Mouse (Mus musculus) limb, embryonic 10.5 days (tissue): Measurements from ENCODE around the gene Pgpep1. TPM values are rescaled to one million over a fixed set of nuclear protein-coding genes. Genes with fewer than 3 reads are reported as not detected.

Experiments
- DNase-seq: peaks from one replicate; pipeline ENCODE4 v3.0.0-alpha.2; 2017; ENCODE audit warnings: low spot score
- H3K27ac ChIP-seq: fragments of 300-500 bp; sonication (generic); 2 replicates; pipeline ENCODE4 v1.5.1; 2016; ENCODE audit warnings: mild to moderate bottlenecking
- H3K27me3 ChIP-seq: fragments of 300-500 bp; sonication (generic); 2 replicates; pipeline ENCODE4 v1.6.1; 2016; ENCODE audit warnings: low read depth, mild to moderate bottlenecking; ENCODE audit not compliant: poor library complexity, severe bottlenecking
- H3K36me3 ChIP-seq: fragments of 300-500 bp; sonication (generic); 2 replicates; pipeline ENCODE4 v1.6.1; 2016; ENCODE audit warnings: mild to moderate bottlenecking, moderate library complexity
- H3K4me1 ChIP-seq: fragments of 300-500 bp; sonication (generic); 2 replicates; pipeline ENCODE4 v1.6.1; 2016
- H3K4me3 ChIP-seq: fragments of 300-500 bp; sonication (generic); 2 replicates; pipeline ENCODE4 v1.5.1; 2016; ENCODE audit warnings: mild to moderate bottlenecking, moderate library complexity
- H3K9me3 ChIP-seq: fragments of 300-500 bp; sonication (generic); replicated peaks from 2 replicates; pipeline ENCODE4 v1.6.1; 2016; ENCODE audit warnings: mild to moderate bottlenecking
- WGBS: fragments of 180-500 bp; shearing (Covaris S2); methylation state at CpG from one replicate; pipeline ENCODE4 v1.1.7; 2016; 5-methylcytosine and 5-hydroxymethylcytosine counted together
- polyA plus RNA-seq: library from polyadenylated mRNA; unstranded; fragments of >200 nt; fragmentation: Nextera tagmentation; extraction: Ambion mirVana; gene quantifications from 2 replicates; pipeline ENCODE4 v1.2.1, GENCODE M21; 2016

The Pgpep1 gene
- polyA plus RNA-seq, 1 experiment from 2014 or later: 45.0 TPM

DNA sequence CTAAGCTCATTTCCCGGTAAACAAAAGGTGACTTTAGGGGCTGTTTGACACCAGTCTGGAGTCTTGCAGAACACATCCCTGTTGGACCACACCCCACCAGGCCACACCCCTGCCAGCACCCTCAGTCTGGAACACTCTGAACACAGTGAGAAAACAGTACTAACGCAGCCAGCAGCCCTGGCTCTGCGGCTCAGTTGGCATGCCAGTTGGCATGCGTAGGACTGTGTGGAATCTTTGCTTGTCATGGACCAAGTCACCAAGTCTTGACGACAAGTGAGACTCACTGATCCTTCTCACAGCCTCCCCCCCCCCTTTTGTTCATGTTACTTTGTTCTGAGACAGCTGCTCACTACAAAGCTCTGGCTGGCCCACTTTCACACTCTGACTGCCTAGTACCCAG lies 6.9 kb upstream of the Pgpep1 start:
- DNase-seq: no peak
- 78% methylated on average over 5 of the region's 5 CpGs for WGBS
- no peaks in the 10 kb centered on the region for H3K27me3 ChIP-seq
- no peak overlapping the region for H3K4me3 ChIP-seq
- peaks cover 8% of the 10 kb centered on the region; the same call in 1 of the 2 replicates for H3K4me1 ChIP-seq
- no peaks in the 10 kb centered on the region for H3K36me3 ChIP-seq
- H3K9me3 ChIP-seq: no peaks in the 10 kb centered on the region
- H3K27ac ChIP-seq: no peak overlapping the region

DNA sequence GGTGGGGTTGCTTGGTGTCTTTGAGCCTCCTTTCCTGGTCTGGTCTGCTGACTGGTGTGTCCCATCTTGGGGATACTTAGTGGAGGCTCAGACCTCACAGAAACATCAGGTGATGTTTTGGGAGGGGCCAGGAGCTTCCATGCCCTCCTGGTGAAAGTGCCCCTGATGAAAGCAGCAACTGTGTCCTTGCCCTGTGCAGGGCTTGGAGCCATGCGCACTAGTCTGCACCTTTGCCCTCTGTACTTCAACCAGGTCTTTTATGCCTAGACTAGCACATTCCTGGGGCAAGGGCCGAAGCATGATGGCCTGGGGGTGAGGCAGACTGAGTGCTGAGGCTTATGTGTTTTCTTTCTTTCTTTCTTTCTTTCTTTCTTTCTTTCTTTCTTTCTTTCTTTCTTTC lies 5.4 kb upstream of the Pgpep1 start:
- no peaks in the 10 kb centered on the region for H3K9me3 ChIP-seq
- peaks cover under 1% of the 10 kb centered on the region for H3K4me1 ChIP-seq
- no peaks in the 10 kb centered on the region for H3K36me3 ChIP-seq
- no peak overlapping the region for H3K4me3 ChIP-seq
- no peak for DNase-seq
- no peaks in the 10 kb centered on the region for H3K27me3 ChIP-seq
- H3K27ac ChIP-seq: no peak overlapping the region
- 71% methylated on average over 2 of the region's 2 CpGs for WGBS

DNA sequence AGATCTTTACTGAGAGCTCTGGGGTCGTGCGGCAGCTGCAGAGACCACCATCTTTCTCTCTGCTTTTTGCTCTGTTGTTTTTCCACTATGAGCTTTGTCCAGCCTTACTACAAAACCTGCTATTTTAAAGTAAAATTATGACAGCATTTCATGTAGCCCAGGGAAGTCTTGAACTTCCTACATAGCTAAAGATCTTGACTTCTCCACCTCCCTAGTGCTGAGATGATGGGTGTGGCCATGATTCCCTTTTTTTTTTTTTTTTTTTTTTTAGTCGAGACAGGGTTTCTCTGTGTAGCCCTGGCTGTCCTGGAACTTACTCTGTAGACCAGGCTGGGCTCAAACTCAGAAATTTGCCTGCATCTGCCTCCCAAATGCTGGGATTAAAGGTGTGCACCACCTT lies 4.4 kb upstream of the Pgpep1 start:
- 81% methylated on average over 3 of the region's 3 CpGs for WGBS
- Histone ChIP-seq H3K27ac (no peak overlapping the region), H3K9me3 (no peaks in the 10 kb centered on the region), H3K4me3 (no peak overlapping the region), H3K36me3 (no peaks in the 10 kb centered on the region), H3K27me3 (no peaks in the 10 kb centered on the region), H3K4me1 (peaks cover 9% of the 10 kb centered on the region)
- no peak for DNase-seq

DNA sequence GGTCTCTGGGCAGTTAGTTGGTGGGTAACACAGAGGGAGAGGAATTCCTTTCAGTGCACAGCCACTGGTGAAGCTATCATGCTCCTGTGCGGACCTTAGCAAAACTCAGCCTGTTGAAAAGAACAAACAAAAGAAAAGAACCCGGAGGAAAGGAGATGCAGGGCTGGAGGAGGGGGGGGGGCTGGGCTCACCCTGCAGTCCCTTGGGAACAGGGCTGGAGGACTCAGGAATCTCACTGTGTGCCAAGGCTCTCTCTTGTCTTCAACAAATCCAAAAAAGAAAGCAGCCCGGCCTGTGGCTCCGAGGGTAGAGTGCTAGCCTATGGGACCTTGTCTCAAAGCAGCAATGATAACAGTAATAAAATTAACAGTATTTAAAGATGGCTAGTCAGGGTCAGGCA lies 3.5 kb upstream of the Pgpep1 start:
- no peak for DNase-seq
- Histone ChIP-seq H3K27me3 (no peaks in the 10 kb centered on the region), H3K27ac (no peak overlapping the region), H3K4me3 (no peak overlapping the region), H3K4me1 (peaks cover 18% of the 10 kb centered on the region), H3K36me3 (no peaks in the 10 kb centered on the region), H3K9me3 (no peaks in the 10 kb centered on the region)
- WGBS: 82% methylated on average over 4 of the region's 4 CpGs

DNA sequence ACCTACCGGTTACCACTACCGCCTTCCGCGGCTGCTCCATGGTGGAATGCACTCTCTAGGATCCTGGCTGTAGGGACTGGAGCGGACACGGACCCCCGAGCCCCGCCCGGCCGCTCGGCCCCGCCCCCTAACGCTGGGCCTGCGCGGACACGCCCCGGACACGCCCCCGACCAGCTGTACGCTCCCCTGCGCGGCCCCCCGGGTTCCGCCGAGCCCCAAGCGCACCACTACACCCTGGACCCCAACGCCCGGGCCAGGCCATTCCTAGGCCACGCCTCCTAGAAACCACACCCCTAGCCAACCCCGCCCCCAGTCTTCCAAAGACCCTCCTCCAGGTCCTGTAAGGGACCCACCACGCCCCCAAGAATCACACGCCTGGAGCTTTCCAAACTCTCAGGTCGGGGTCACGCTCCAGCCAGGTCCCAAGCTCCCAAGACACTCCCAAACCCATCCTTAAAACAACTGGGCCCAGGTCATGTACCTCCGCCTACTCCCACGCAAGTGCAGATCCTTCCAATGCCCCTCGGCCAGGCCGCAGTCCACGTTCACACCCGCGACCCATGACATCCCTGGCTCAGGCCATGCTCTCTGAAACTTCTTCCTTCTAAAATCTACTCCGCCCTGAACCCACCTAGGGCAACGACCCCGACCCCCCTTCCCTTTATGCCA lies 450 bp downstream of the Pgpep1 start:
- Histone ChIP-seq H3K4me1 (peaks cover 49% of the 10 kb centered on the region), H3K27ac (peak overlapping the region; percentile 88), H3K9me3 (no peaks in the 10 kb centered on the region), H3K4me3 (peak overlapping the region; percentile 74), H3K27me3 (no peaks in the 10 kb centered on the region), H3K36me3 (peaks cover 27% of the 10 kb centered on the region)
- peak; percentile 100 for DNase-seq
- under 1% methylated on average over 44 of the region's 44 CpGs for WGBS

DNA sequence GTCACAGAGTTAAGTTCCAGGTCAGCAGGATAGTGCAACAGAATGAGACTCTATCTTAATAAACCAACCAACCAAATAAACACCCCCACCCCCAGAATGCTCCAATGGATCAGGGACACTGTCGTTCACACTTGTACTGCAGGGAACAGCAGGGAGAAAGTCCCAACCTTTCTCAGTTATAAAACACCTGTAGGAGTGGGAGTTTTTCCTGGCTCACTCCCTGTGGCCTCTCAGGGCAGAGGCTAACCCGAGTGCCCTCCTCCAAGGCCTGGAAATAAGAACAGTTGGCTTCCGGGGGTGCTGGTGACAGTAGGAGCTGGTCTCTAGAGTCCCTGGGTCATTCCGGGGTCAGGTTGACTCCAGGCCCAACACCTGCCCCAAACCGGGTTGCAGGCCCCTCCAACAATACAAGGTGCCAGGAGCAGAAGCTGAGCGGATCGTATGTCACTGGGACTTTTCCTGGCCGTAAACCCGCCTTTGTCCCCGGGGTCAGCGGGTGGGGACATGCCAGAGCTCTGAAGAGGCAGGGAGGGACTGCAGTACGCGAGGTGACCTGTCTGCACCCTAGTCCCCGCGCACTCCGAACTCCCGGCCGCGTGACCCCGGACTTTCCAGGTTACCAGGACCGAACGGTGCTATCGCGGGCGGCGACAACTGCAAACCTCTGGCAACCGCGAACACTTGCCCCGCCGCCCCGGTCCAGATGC lies 1.1 kb downstream of the Pgpep1 start:
- H3K9me3 ChIP-seq: no peaks in the 10 kb centered on the region
- peak overlapping the region; percentile 88 for H3K27ac ChIP-seq
- peaks cover 49% of the 10 kb centered on the region for H3K4me1 ChIP-seq
- under 1% methylated on average over 31 of the region's 31 CpGs for WGBS
- DNase-seq: no peak
- peaks cover 32% of the 10 kb centered on the region for H3K36me3 ChIP-seq
- peak overlapping the region; percentile 74 for H3K4me3 ChIP-seq
- no peaks in the 10 kb centered on the region for H3K27me3 ChIP-seq

DNA sequence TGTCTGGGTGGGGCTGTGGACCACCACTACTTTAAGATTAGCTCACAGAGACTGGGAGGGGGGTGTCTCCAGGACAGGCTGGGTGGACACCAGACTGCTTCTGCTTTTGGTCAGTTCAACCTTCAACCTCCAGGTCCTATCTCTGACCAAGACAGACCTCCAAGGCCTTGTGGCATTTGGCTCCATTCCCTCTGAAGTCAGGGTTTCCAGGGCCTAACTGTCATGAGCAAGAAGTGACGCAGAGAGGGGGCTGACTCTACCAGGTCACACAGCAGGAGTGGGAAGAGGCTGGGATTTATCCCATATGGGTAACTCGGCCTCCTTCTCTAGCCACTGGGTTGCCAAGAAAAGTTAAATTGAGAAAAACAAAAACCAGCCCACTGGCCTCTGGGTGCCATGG lies 2.4 kb downstream of the Pgpep1 start:
- Histone ChIP-seq H3K4me1 (peaks cover 49% of the 10 kb centered on the region), H3K36me3 (peaks cover 33% of the 10 kb centered on the region)

DNA sequence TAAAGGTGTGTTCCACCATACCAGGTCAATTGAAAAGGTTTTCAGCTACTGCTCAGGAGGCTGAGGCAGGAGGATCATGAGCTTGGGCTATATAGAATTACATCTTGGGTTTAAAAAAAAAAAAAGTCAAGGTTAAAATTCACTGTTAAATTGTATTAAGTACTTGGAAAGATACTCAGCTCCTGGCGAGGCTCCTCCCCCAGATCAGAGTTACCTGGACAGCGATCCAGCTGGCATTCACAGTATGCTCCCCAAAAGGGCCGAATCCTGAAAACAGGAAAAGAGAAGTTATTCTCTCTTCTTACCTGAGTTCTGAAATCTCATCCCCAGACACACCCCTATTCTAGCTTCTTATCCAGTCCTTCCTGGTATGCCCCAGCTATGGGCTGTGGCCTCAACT lies 3.0 kb downstream of the Pgpep1 start:
- H3K4me1 ChIP-seq: peaks cover 52% of the 10 kb centered on the region
- DNase-seq: no peak
- H3K27ac ChIP-seq: peak overlapping the region; percentile 36; the same call in 1 of the 2 replicates
- 91% methylated on average over 3 of the region's 3 CpGs for WGBS
- H3K27me3 ChIP-seq: no peaks in the 10 kb centered on the region
- H3K4me3 ChIP-seq: no peak overlapping the region
- H3K36me3 ChIP-seq: peaks cover 36% of the 10 kb centered on the region
- no peaks in the 10 kb centered on the region for H3K9me3 ChIP-seq

More for the DNA sequence above, 2.4 kb downstream of the Pgpep1 start:
- H3K9me3 ChIP-seq: no peaks in the 10 kb centered on the region
- H3K27me3 ChIP-seq: no peaks in the 10 kb centered on the region
- WGBS: 93% methylated on average over 2 of the region's 2 CpGs
- peak overlapping the region; percentile 36; the same call in 1 of the 2 replicates for H3K27ac ChIP-seq
- no peak overlapping the region for H3K4me3 ChIP-seq
- no peak for DNase-seq

DNA sequence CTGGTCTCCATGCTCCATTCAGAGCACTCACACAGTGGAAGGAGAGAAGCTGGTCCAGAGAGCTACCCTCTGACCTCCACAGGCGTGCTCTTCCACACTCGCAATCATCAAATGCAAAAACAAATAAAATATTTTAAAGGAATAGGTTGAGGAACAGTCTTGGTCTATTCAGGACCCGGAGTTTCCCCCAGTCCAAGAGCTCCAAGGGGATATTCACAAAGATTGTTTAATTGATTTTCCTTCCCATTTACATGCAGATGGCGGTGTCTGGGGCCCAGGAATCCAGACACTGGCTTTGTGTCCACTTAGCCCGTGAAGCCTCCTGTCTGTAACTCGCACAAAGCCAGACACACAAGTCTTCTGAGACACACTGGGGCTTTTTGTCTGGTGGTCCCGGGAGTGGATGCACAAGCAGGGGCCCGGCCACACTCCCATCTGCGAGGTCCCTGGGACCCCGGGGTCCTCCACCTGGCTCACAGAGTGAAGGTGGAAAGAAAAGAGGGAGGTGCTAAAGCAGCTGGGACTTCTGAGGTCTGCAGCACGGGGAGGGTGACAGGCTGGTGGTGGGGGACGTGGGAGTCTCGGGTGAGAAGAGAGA lies 3.9 kb downstream of the Pgpep1 start:
- H3K27ac ChIP-seq: peak overlapping the region; percentile 76
- H3K27me3 ChIP-seq: no peaks in the 10 kb centered on the region
- 80% methylated on average over 13 of the region's 13 CpGs for WGBS
- peaks cover 44% of the 10 kb centered on the region for H3K36me3 ChIP-seq
- no peaks in the 10 kb centered on the region for H3K9me3 ChIP-seq
- no peak for DNase-seq
- H3K4me1 ChIP-seq: peaks cover 53% of the 10 kb centered on the region
- no peak overlapping the region for H3K4me3 ChIP-seq

DNA sequence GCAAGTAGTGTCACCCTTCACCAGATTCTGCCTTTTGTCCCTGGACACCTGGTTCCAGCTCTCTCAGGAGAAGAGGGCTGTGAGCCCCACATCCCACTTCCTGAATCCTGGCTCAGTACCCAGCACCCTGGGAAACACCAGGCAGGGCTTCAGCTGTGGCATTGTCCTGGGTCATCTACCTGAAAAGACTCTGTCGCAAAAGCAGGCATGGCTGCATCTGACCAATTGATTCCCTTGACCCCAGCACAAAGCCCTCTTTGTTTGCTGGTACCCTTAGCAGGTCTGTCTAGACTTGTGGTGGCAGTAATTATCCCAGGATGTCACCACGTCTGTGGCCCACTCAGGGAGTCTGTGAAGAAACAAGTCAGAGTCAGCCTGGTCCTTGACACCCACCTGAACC lies 4.7 kb downstream of the Pgpep1 start:
- H3K4me1 ChIP-seq: peaks cover 51% of the 10 kb centered on the region
- WGBS: 40% methylated on average over 2 of the region's 2 CpGs

DNA sequence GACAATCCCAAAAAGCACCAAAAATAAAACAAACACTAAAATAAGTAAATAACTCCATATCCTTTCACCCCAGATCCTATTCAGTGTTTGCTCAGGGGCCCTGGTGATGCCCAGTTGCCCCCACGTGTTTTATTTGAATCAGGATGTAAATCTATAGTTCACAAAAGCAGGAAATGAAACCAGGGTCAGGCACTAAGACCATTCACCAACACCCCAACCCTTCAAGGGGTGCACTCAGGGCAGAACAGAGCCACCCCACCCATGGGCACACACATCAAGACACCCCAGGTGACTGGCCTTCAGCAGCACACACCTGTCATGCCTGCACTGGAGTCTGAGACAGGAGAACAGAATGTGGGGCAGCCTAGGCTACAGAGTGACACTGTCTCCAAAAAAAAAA lies 6.1 kb downstream of the Pgpep1 start:
- no peak for DNase-seq
- no peaks in the 10 kb centered on the region for H3K27me3 ChIP-seq
- H3K36me3 ChIP-seq: peaks cover 66% of the 10 kb centered on the region
- peaks cover 45% of the 10 kb centered on the region for H3K4me1 ChIP-seq
- no peak overlapping the region for H3K4me3 ChIP-seq
- 73% methylated on average over 1 of the region's 1 CpGs for WGBS
- no peaks in the 10 kb centered on the region for H3K9me3 ChIP-seq
- H3K27ac ChIP-seq: no peak overlapping the region

More for the DNA sequence above, 4.7 kb downstream of the Pgpep1 start:
- Histone ChIP-seq H3K27ac (peak overlapping the region; percentile 76), H3K9me3 (no peaks in the 10 kb centered on the region), H3K27me3 (no peaks in the 10 kb centered on the region), H3K4me3 (no peak overlapping the region), H3K36me3 (peaks cover 52% of the 10 kb centered on the region)
- DNase-seq: no peak

DNA sequence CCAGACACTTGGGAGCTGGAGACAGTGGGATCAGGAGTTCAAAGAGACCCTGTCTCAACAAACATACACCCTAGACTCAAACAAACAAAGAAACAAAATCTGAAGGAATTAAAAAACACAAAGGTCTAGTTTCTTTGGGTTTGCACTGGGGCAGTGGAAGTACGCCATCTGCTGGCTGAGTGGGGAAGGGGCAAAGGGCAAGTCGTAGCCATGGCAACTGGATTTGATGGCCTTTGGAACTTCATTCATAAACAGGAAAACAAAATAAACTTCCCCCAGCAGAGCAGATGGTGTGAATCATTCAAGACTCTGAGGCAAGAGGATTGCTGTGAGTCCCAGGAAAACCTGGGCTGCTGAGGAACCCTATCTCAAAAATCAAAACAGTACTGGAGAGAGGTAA lies 7.0 kb downstream of the Pgpep1 start:
- H3K27ac ChIP-seq: no peak overlapping the region
- no peaks in the 10 kb centered on the region for H3K9me3 ChIP-seq
- no peaks in the 10 kb centered on the region for H3K27me3 ChIP-seq
- WGBS: 62% methylated on average over 2 of the region's 2 CpGs
- H3K36me3 ChIP-seq: peaks cover 71% of the 10 kb centered on the region
- no peak overlapping the region for H3K4me3 ChIP-seq
- no peak for DNase-seq
- H3K4me1 ChIP-seq: peaks cover 45% of the 10 kb centered on the region

DNA sequence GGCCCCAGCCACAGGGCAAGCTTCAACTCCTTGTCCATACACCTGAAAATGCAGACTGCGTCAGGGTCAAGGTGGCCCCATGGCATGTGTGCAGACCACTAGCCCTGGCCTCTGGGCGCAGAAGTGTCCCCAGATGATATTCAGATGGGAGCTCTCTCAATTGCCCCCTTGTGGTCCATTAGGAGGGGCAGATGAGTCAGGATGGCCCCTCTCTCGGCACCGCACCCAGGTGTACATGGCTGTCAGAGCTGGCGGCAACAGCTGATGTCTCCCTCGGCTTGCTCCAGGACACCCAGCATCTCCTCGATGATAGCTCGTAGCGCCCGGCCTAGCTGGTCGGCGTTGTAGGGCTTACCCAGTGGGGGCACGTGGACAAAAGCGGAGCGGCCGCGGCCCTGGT lies 9.8 kb downstream of the Pgpep1 start:
- peaks cover 50% of the 10 kb centered on the region for H3K4me1 ChIP-seq
- no peaks in the 10 kb centered on the region for H3K9me3 ChIP-seq
- H3K27me3 ChIP-seq: no peaks in the 10 kb centered on the region
- H3K27ac ChIP-seq: no peak overlapping the region
- peaks cover 50% of the 10 kb centered on the region for H3K36me3 ChIP-seq
- DNase-seq: no peak
- WGBS: 94% methylated on average over 17 of the region's 17 CpGs
- no peak overlapping the region for H3K4me3 ChIP-seq
